Mouse (Mus musculus) retina, postnatal 7 days (tissue): ENCODE measurements around the gene Spert.

Experiments used
- DNase-seq: peaks from one replicate; pipeline ENCODE4 v3.0.0-alpha.2; 2012; ENCODE audit warnings: low read depth, low spot score

The Spert gene

DNA sequence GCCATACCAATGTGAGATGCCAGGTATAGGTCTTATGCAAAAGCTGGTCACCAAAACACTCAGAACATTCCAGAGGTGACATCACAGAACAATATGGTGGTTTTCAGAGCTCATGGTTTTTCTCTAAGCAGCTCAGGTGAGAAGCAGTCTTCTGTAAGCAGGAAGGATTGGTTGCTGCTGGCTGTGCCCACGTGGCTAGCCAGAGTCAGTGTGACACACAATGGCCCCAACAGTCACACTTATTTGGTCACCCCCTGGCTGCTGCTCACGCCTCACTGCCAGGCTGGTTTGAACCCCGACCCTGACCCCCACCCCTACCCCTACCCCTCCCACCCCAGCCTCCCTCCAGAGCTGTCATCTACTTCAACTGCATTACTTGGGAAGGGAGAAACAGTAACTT, at the start of gene Spert:
TSS of gene Spert (minus strand) at position 139 of the 400 bp plus-strand sequence.
- DNase-seq: no peak

DNA sequence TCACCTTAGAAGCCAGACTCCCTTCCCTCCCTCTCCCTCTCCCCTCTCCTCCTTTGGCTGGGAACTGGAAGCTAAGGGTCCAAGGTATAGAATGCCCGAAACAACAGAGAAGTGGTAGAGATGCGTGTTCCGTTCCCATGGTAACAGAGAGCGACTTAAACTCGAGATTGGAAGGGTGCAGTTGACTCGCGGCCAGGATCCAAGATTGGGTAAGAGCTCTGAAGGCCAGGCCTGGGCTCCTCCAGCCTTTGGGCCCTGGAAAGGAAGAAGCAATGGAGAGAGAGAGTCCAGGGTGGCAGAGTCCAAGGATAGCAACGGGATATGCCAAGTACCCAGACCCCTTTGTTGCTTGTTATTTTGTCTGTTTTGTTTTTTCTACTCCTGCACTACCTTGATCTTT, 49.2 kb upstream of the Spert start, which contains the start of gene Erich6b:
TSS of gene Erich6b (plus strand) at position 180 of the 400 bp plus-strand sequence.
- no peak for DNase-seq

DNA sequence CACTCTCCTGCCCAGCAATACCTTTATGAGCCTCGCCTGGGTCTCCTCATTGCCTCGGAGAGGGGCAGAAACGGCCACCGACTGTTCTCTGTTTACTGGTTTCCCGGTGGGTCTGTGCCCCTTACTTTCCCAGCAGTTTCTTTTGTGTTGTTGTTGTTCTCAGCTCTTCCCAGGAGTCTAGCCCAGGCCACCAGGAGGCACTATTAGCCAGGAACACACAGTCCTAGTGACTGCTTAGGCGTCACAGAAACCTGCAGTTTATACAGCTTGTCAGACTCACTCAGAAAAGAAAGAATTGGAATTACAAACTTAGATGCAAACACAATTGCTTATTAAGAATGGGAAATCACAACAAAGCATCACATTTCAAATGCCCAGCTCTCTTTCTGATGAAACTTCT, 48.5 kb upstream of the Spert start:
- no peak for DNase-seq

DNA sequence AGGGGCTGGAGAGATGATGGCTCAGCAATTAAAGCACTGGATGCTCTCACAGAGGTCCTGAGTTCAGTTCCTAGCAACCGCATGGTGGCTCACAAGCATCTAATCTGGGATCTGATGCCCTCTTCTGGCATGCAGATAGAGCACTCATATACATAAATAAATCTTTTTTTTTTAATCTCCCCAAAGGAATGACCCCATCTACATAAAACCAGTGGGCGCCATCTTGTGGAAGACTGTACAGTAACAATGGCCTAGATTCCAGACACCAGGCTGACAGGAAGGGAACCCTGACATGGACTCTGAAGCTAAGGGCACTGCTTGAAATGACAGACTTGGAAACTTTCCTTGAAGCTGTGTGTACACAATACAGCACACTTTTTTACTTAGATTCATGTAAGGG, 47.9 kb upstream of the Spert start:
- no peak for DNase-seq

DNA sequence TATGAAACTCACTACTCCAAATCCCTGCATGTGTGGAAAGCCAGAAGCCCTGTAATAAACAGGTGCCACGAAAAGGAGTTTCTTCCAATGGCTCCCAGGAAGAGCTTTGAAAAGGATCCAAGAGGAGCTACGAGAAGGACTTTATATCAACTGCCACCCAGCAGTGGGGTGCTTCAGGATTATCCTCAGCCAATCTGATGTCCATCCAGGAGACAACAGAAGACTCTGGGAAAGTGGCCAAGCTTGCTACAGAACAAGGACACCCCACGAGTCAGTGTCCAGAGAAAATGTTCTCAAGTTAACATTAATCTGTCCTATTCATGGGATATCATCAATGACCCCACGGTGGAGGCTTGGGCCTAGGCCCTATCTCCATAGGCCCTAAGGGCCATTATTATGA, 44.7 kb upstream of the Spert start:
- no peak for DNase-seq

DNA sequence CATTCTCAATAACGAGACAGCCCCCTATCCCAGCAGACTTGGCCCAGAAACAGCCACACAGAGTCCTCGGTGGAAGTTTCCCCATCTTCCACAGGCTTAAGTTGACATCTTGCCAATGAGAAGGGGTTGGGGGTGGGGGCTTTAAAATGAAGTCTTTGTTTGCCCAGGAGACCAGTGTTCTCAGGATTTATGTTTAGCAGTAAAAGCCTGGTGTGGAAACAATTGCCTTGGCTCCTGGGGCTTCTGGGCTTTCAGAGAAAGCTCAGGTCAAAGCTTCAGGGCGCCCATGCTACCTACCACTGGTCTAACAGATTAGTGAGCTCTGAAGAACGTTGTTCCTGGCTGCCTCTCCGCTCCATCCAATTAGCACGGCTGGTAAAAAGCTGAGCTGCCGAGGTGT, 43.2 kb upstream of the Spert start:
- DNase-seq: no peak

DNA sequence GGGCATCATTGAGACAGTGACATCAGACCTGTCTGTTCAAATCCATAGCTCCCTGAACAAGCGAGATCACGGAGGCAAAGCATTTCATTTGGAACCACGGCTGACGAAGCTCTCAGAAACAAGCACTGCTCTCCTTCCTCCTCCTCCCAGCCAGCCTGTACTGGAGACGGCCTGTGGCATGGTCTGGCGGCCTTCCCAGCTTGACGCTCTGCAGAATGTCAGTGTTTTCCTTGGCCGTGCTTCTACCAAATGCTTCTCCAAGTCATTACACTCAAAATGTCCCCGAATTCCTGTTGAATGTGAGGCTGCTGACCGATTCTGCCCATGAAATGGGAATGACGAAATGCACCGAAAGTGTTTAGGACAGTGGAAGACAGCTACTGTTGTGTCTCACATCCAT, 42.4 kb upstream of the Spert start:
- no peak for DNase-seq

DNA sequence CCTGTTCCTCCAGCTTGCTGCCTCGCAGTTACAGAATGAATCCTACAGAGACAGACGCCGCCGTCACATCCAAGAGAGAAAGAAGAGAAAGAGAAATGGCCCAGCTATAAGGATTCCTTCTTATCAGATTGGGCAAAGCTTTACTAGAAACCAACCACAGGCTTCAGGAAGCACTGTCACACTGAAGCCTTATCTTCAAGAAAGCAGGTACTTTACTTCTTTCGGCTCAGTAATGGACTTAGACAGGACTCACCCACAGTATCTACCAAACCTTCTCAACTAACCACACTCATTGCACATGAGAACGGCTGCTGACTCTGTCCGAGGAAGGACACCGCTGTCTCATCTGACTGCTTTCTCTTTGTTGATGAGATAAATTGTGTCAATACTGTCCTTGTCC, 36.0 kb upstream of the Spert start:
- DNase-seq: no peak

DNA sequence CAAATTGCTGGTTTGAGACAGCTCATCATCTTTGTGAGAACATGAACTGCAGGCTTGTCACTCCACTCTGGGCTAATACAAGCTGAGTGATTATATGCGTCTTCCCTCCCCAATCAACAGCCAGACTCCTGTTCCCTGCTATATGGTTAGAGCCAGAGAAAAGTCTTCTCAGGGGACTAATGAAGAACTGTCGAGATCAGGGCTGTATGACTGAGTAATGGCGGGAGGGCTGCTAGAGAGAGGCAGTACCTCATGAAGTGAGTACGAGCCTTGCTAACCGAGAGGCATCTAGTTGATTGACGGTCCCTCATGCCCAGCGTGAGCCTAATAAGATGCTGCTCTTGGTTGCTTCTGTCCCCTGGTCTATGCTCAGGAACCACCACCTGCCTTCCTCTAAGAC, 30.1 kb upstream of the Spert start:
- no peak for DNase-seq

DNA sequence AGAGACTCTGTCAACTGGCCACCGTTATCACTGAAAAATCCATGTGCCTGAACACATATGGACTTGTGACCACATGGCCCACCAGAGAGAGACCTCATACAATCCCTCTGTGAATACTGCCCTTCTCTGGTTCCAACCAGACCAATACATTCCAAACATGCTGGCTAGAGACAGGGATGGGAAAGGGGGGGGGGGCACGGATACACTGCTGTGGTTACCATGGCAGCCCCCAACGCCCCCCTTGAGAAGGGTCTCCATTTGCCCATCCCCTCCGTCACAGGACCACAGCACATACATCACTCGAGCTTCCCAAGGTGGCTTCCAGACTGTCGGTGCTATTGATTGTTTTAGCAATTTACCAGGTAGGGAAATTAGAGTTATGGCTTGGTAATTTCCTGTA, 23.5 kb upstream of the Spert start:
- DNase-seq: no peak

DNA sequence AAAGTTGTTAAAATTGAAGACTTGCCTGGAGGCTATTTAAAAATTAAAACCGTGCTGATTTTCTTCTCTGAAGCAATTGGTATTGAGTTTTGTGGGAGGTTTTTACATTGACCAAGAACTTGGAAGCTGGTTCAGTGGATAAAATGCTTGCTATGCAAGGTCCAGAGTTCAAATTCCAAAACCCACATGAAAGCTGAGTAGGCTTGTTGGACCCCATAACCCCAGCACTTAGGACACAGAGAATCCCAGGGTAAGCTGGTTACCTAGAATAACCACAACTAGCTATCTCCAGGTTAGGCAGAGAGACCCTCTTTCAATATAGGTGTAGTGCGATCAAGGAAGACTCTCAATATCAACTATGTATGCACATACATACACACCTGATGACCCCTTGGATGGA, 16.3 kb upstream of the Spert start:
- DNase-seq: no peak

DNA sequence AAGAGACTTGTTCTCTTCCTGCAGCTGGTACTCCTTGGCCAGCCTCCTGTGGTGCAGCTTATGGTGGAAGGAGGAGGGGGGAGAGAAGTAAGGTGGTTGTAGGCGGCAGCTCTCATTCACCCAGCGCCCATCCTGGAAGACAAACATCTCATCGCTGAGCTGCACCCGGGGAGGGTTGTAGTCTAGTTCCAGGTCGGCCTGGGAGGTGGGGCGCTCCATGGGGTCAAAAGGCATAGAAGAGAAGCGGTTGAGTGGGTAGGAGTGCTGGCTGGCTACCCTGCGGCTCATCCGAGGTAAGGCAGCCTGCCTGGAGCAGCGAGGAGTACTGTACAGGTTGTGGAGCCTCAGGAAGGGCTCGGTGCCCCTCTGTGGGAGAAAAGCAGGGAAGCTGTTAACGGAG, 9.0 kb downstream of the Spert start:
- DNase-seq: no peak

DNA sequence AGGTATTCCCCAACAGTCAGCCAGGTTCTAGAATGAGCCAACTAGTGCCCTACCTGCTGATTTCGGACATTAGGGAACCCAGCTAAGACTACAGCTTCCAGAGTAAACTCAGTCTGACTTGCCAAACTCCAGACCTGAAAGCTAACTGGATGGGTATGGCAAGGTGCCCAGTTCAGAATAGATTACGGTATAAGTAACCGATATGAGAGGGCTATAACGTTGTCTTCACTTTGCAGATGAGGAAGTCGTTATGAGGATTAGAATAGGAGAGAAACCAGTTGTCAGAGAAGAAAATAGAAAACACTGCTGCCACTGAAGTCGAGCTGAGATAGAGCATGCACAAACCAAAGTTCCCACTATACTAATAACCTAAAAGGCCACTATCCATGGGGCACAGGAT, 13.9 kb downstream of the Spert start:
- no peak for DNase-seq

DNA sequence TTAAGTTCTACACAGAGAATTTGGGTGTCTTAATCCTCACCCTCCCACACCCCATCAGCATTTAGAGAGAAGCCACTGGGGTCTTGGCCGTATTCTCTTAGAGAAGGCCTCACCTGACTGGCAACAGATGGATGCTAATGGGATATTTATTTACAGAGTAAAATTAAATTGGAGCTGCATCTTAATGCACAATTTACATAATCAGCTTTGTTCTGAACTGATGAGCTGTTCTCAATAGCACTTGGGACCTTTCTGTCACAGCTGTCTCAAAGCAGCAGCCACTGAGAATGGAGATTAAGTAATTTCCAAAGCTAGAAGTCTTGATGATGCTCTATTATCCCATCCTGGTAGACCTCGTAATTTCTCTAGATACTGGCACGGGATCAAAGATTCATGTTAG, 26.6 kb downstream of the Spert start:
- DNase-seq: no peak

DNA sequence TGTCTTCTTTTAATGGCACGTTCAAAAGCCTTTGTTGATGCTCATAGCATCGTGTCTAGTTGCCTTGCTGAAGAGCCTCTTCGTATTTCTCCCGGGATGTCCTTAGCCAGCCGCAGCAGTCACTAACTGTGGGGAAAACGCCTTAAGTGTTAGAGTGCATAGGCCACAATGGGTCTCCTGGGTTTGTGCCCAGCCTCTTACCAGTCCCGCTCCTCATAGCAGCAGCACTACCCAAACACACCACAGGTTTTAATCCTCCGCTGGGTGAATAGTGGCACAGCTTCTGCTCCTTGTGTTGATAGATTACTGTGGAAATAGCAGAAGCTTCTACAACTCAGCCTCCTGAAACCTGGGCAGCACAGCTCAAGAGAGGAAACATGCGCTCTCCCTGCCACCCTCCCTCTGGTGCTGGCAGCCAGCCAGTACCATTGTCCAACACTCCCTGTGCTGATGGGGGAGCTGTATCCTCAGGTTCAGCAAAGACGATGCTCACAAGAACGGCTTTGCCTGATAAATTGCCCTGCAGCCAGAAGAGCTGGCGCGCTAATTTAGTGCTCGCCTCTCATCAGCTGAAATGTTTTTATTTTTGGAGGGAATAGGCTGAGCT, 27.3 kb downstream of the Spert start:
- DNase-seq: peak; percentile 33

DNA sequence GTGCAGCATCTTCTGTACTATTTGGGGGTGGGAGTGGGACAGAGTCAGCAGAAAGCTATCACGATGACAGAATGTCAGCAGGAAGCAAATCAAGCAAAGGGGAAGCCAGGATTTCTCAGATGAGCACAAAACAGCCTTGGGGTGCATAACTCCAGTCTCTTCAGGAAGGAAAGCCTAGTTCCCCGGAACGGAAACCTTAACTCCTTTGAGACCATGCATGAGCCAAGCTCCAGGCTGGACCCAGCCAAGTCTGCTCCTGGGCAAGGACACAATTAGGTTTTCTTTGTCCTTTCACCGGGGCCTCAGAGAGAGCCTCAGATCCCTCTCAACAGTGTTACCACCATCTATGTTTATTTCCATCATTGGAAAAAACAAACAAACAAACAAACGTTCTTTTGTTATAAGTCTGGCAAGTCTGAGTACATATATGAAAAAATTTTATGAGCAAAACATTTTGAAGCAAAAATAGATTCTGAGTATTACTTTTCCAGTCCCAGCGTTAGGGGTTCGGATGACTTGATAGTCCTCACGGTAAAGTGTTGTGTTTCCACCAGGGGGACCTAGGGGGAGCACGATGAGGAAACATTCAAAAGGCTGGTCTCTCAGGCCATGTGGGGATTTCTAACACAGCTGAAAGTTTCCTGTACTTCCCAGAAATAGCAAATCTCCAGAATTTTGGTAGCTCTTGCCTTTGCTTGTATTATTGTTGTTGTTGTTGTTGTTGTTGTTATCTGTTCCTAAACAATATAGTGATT, 31.2 kb downstream of the Spert start:
- DNase-seq: no peak

DNA sequence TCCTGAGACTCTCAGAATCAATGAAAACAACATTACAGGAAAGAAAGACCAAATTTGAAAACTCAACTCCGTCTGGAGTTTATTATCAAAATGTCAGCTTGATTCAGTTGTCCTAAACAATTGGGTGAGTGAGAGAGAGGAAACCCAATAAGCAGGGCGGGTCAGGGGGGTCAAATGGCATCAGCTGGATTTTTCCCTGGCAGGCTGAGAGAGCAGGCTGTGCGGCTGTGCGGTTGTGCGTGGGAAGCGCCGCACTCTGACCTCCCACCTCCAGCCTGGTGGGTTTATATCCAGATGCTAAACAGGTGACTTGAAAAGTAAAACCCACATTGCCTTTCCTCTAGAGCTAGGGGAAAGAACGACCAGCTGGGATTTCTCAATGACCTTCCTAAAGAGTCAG, 51.2 kb downstream of the Spert start:
- no peak for DNase-seq

DNA sequence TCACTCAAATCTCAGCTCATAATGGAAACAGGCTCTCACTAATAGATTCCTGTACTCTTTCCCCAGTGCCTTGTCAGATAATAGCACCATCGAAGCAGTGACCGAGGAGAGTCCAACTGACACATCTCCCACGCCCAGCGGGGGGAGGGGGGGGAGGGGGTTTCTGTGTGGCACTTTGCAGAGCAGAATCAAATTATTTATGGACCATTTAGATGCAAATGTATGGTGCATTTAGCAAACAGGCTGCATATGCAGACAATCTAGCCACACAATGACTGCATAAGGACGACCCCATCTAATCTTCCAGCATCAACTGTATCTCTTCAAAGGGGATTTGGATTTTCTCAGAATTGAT, 51.9 kb downstream of the Spert start:
- no peak for DNase-seq

DNA sequence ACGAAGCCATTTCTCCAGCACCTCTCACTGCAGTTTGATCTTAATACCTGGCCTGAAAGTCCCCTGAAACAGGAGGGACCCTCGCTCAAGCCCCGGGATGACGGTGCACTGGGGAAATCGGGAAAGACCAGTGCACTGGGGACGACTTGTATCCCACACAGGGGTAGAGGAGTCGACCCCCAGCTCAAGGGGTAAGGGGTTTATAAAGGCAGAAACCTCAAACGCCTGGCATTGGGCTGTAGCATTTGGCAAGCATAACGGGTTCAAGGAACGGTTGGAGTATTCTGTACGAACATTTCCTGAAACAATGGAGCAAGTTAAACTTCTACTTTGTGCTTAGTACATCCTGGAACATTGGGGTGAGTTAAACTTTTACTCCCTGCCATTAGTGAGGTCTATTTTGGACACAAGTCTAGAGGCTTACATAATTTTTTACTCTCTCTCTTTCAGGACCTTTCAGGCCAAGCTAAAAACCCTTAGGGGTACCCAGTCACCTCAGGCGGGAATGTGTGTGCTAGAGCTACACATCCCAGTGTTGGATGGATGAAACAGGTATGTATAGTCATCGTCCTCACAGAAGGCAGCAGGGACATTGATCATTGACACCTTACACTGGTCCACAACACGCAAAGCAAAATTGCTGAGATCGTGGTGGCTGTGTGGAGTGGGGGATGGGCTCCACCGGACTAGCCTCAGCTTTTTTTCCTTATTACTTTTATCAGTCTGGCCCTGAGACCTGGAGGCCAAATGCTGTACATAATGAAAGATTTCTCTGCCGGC, 52.5 kb downstream of the Spert start:
- DNase-seq: no peak

DNA sequence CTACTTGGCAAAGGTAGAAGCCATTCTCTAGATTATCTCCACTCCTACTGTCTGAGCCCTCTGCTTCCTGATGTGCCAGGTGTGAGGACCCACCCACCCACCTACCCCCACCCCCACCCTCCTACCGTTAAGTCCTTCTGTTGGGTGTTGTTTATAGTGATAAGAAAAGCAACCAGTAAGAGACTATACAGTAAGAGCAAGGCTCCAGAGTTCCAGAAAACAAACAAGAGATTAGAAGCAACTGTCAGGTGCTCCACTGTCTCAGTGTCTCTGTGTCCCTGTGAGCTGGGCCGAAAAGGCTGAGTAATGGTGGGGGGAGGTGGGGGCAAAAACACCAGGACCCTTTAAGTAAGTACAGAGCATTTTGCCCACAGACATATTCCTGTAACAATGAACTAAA, 53.7 kb downstream of the Spert start:
- DNase-seq: no peak
